Mouse (Mus musculus) megakaryocyte, adult 5-6 weeks (primary cell): ENCODE results near the gene Dbx1. TPM values are rescaled to one million over a fixed set of nuclear protein-coding genes. Genes with fewer than 3 reads are reported as not detected.

ENCODE experiments used
- ATAC-seq: 2 replicates; pipeline ENCODE4 v1.8.0; 2016; ENCODE audit warnings: mild to moderate bottlenecking, inconsistent platforms; ENCODE audit not compliant: poor library complexity, severe bottlenecking
- total RNA-seq, 2 experiments: library from RNA; stranded (forward) in 1 of 2; stranded (reverse) in 1 of 2; fragments of 153-499, 151-499 nt in 1 of 2; fragments of 221-1000, 200-1000 nt in 1 of 2; gene quantifications; 2 replicates each; pipeline versions ENCODE4 v1.2.3 to v1.2.4; 2015 to 2017

The Dbx1 gene
- total RNA-seq, 2 experiments from 2014 or later = not detected

GRCm38 (mm10) chr7:49633375-49633956, 3.2 kb downstream of the Dbx1 start:
- ATAC-seq = peak; percentile 75

DNA sequence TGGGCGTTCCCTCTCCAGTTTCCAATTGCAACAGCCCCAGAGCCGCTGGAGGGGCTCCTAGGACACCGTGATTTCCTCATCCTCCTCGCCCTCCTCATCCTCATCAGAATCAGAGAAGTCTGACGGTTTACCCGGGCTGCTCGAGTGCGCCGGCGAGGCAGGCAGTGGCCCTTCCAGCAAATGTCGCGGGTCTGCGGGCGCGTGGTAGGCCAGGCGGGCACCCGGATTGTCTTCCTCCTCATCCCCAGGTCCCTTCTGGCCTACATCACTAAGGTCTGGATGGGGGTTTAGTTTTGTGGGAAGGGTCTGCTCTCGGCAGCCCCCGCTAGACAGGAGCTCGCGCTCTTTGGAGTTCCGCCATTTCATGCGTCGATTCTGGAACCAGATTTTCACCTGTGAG, 4.3 kb downstream of the Dbx1 start:
- ATAC-seq = no peak

GRCm38 (mm10) chr7:49631885-49632284, 4.8 kb downstream of the Dbx1 start:
- ATAC-seq = no peak

DNA sequence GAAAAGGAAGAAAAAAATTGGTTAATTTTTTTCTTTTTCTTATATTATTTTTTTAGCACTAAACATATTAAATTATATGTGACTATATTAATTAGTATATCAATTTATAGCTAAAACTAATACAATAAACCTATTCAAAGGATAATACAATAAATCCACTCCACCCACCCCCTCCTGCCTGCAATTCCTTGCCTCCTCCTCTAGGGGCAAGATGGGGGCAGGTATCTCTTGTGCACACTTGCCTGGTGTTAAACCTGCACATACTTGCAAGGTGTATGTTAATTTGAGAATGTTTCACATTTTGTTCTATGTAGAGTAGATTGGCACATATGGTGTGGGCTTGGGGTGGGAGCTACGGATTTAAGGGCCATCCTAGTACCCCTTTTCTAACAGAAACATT, 16.5 kb downstream of the Dbx1 start:
- ATAC-seq = no peak

DNA sequence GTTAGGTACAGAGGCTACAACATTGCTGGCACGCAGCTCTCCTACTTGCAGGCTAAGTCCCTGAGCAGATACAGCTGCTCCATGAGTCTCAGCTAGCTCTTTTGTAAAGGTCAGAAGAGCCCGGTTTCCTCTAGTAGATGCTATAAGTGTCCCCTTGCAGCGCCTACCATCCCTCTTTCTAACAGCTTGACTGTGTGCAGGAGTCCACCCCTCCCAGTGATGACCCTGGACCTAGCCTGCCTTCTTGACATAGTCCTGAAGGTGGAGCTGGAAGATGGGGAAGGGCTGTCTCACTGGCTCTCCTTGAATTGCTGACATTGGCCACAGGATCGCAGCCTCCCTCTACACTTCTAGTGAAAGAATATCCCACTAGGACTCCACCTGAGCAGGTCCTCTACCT, 19.6 kb downstream of the Dbx1 start:
- ATAC-seq = no peak

DNA sequence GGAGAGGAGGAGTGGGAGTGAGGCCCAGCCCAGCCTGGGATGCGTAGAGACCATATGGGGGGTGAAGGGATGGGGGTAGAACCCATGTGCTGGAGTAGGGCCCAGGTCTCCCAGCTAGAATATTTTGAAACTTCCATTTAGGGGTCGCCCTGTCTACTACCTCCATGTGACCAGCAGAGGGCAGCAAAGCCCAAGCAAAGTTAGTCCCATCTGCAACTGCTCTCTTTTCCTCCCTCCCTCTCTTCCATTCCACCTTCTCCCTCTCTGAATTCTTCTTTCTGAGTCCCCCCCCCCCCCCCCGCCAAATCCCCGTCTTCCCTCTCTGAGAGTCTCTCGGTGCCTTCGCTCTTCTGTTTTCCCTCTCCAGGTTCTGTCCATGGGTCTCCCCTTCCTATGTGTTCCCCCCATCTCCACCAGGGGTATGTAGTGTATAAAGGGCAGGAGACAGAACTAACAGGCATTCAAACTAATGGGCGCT, 20.4 kb downstream of the Dbx1 start:
- peak; percentile 73 for ATAC-seq

DNA sequence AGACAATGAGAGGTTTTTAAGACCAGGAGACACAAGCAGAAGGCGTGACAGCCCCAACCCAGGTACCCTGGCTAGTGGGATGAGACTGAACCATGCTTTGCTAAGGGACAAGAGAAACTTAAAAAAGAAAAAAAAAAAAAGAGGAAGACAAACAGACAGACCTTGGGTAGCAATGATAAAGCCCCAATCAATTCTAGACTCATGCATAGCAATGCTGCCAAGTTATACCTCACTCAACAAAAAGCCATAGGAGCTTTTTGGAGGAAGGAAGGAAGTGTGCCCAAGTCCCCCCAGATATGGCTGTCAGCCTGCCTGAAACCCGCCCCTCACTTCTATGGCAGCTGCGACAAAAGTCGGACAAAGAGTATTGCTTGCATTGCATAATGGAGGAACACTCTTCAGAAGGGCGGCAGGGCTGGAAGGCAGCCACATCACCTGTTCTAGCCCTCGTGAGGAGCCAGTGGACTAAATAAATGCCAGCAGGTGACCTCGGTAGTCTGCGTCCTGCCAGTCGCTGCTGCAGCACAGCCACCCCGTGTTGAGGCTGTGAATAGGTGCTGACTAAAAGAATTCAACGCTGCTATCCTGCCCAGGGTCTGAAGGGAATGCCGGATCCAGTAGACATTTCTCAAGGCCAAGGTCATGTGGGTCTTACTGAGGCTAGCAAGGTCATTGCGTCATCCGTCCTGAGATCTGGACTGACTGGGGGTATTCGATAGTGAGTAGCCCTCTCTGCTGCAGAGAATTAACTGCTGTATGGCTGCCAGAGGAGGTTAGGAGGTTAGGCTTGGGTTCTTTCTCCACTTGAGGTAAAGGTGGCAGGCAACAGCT, 31.5 kb downstream of the Dbx1 start:
- ATAC-seq = no peak

DNA sequence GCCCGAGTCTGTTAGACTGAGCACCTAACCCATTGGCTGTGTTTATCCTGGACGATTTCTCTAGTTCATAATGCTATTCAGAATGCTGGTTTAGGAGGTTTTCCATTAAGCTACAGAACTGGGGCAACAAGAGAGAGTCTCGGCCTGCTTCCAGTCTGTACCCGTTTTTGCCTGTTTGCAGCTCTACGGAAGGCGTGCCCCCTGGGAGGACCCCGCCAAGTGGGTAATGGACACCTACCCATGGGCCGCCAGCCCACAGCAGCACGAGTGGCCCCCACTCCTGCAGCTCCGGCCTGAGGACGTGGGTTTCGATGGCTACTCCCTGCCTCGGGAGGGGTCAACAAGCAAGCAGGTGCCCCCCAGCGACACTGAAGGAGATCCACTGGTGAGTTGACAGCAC, 32.4 kb downstream of the Dbx1 start:
- ATAC-seq = no peak

GRCm38 (mm10) chr7:49601191-49601975, 35.3 kb downstream of the Dbx1 start:
- peak; percentile 85 for ATAC-seq

GRCm38 (mm10) chr7:49599950-49600349, 36.7 kb downstream of the Dbx1 start:
- no peak for ATAC-seq

GRCm38 (mm10) chr7:49598225-49598624, 38.4 kb downstream of the Dbx1 start:
- ATAC-seq = no peak

DNA sequence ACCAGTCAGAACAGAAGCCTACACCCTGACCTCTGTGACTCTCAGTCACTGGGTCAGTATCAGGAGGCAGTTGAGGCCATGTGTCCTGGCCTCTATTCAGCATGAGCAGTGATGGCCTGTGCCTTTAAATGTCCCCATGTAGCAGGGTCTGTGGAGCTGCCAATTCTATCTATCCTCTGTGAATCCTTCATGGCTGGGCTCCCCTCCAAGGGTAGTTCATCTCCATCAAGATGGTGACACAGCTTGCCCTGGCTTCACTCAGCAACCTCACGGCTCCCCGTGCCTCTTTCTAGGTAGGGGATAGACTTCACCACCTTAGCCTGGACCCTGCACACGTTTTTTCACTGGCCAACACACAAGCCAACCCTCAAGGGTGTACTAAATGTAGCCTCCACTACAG, 38.9 kb downstream of the Dbx1 start:
- ATAC-seq = no peak

DNA sequence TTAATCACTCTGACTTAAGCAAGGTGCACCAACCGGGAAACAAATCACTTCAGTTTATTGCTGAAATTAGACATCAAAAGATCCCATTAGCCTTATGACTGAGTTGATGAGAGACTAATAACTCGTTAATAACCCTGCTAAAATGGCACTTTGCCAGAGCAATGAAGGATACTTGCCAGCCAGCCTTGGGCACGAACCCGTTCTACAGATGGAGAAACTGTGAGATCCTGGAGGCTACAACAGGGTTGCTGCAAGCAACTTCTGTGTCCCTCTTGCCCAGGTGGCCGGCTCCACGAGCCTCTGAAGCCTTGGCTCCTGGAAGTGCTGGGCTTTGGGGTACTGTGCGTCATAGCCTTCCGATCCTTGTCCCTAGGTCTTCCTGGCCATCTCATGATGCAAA, 47.0 kb downstream of the Dbx1 start:
- no peak for ATAC-seq

DNA sequence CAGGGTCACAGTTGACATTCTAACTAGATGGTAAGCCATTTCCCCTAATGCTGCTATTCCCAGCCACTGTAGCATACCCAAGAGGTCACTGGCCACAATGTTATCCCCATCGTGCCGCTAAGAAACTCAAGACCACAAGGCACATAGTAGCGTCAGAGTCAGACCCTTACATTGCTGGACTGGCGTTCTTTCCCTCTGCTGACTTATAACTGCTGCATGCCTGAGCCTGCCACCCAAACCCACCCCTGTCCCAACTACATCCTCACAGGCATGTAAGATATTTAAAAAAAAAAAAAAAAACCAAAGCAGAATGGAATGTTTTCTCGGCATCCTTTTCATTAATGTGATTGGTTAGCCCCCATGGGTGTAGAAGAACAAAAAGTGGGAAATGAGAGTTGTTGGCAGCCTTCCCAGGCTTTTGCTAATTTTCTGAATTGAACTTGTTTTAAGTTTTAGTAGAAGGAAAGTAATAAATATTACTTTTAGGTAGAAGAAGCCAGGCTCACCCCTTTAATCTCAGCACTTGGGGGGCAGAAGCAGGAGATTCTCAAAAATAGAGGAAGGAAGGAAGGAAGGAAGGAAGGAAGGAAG, 50.0 kb downstream of the Dbx1 start:
- no peak for ATAC-seq

- ATAC-seq = no peak
Observed at GRCm38 (mm10) chr7:49583176-49583575, 53.5 kb downstream of the Dbx1 start.

- peak; percentile 89 for ATAC-seq
Observed at GRCm38 (mm10) chr7:49582551-49582950, 54.1 kb downstream of the Dbx1 start.

- no peak for ATAC-seq
Observed at GRCm38 (mm10) chr7:49581951-49582350, 54.7 kb downstream of the Dbx1 start.
